Mouse (Mus musculus): Measurements from ENCODE around the gene Cuzd1. TPM values are rescaled to one million over a fixed set of nuclear protein-coding genes. Genes with fewer than 3 reads are reported as not detected.
A peak's percentile ranks its signal among the peaks of the same experiment; 100 is the strongest.

Gene Cuzd1
- polyA plus RNA-seq, 1 experiment from 2014 or later, result not detected

DNA sequence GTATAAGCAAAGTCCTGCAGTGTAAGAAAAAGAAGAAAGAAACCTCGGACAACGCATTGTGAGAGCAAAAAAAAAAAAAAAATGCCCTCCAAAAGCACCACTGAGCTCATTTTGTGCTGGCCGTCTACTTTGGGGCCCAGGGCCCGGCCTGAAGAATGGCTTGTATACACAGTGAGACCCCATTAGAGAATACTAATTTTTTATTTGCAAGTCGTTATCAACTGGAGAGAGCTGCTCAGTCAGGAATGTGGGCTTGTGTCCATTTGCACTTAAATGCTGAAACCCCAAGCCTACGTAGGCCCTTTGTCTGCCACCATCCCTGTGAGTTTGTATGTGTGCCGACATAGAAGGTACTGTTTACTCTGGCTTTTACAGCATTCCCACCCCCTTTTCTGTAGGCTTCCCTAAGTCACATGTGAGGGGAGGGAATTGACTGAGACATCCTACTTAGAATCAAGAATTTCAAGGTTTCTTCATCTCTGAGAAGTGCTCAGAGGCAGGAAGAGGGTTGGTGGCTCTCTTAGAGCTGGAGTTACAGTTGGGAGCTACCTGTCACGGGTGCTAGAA, 15.5 kb upstream of the Cuzd1 start:
- DNase-seq (ENCODE audit: low spot score) (peak; percentile 41), ATAC-seq (peak; percentile 55; the same call in 1 of the 2 replicates)
- Histone ChIP-seq H3K27me3 (replicated peaks; ENCODE audit: control insufficient read depth, insufficient read depth, low read length) (no peaks in the 10 kb centered on the region), H3K36me3 (ENCODE audit: control insufficient read depth, insufficient read depth, low read length) (peaks cover 22% of the 10 kb centered on the region; the same call in 1 of the 2 replicates), H3K9ac (ENCODE audit: low read length) (no peak overlapping the region), H3K9me3 (replicated peaks; ENCODE audit: control insufficient read depth, low read length) (no peaks in the 10 kb centered on the region), H3K27ac (ENCODE audit: low read depth, low read length) (no peak overlapping the region), H3K4me2 (ENCODE audit: low read length) (no peak overlapping the region), H3K4me1 (ENCODE audit: control insufficient read depth, insufficient read depth, low read length) (peaks cover 6% of the 10 kb centered on the region; the same call in 1 of the 2 replicates), H3K4me3 (ENCODE audit: low read depth, low read length) (no peak overlapping the region)
- 22% methylated on average over 8 of the region's 8 CpGs for WGBS

DNA sequence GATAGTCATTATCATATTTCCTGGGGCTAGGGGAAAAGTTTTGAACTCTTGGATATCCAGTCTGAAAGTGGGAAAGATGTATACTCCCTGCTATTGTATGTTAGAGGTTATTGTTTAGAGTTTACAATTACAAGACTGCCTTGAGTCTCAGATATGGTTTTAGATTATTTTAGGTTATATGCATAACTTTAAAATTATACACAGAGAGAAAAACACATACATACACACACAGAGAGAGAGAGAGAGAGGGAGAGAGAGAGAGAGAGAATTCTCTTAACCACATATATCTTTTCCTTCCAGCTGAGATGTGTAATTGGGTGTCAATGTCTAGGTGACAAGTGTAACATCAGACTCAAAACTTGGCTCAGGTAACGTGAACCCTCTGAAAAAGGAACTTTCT, 11.5 kb upstream of the Cuzd1 start, which contains the start of gene Fam24a:
Gene Fam24a, plus strand, starts transcription at position 301 of the 400 bp plus-strand sequence.
- DNase-seq (ENCODE audit: low spot score), result no peak
- Histone ChIP-seq H3K4me2 (ENCODE audit: low read length) (no peak within 1 kb of the TSS), H3K36me3 (ENCODE audit: control insufficient read depth, insufficient read depth, low read length) (no peaks in the 10 kb centered on the region), H3K4me3 (ENCODE audit: low read depth, low read length) (no peak within 1 kb of the TSS), H3K27me3 (replicated peaks; ENCODE audit: control insufficient read depth, insufficient read depth, low read length) (no peaks in the 10 kb centered on the region), H3K9ac (ENCODE audit: low read length) (no peak within 1 kb of the TSS), H3K9me3 (replicated peaks; ENCODE audit: control insufficient read depth, low read length) (no peaks in the 10 kb centered on the region), H3K27ac (ENCODE audit: low read depth, low read length) (no peak within 1 kb of the TSS), H3K4me1 (ENCODE audit: control insufficient read depth, insufficient read depth, low read length) (peaks cover 6% of the 10 kb centered on the region; the same call in 1 of the 2 replicates)
- no peak for ATAC-seq
- WGBS, result 49% methylated on average over 1 of the region's 1 CpGs

DNA sequence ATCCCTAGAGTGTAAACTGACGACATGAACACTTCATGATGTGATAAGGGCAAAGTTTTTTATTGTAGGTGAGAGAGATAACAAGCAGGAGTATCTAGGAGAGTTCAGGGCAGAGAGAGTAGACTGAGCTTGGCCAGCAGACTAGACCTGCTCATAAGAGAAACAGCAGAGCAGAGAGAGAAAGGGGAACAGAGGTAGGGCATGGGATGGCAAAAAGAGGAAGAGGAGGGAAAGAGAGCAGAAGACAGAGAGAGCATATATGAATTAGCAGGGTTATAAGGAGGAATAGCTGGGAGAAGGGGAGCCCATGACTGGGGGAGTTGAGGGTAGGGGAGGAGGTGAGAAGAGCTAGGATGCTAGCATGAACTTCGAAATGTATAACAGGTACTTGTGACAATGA, 9.6 kb upstream of the Cuzd1 start:
- no peak overlapping the region for H3K27ac ChIP-seq (ENCODE audit: low read depth, low read length)
- H3K4me3 ChIP-seq (ENCODE audit: low read depth, low read length), result no peak overlapping the region
- WGBS, result 86% methylated on average over 2 of the region's 2 CpGs
- no peaks in the 10 kb centered on the region for H3K4me1 ChIP-seq (ENCODE audit: control insufficient read depth, insufficient read depth, low read length)
- ATAC-seq (no peak), DNase-seq (ENCODE audit: low spot score) (no peak)
- no peaks in the 10 kb centered on the region for H3K9me3 ChIP-seq (replicated peaks; ENCODE audit: control insufficient read depth, low read length)
- no peaks in the 10 kb centered on the region for H3K36me3 ChIP-seq (ENCODE audit: control insufficient read depth, insufficient read depth, low read length)
- no peaks in the 10 kb centered on the region for H3K27me3 ChIP-seq (replicated peaks; ENCODE audit: control insufficient read depth, insufficient read depth, low read length)
- H3K4me2 ChIP-seq (ENCODE audit: low read length), result no peak overlapping the region
- no peak overlapping the region for H3K9ac ChIP-seq (ENCODE audit: low read length)

DNA sequence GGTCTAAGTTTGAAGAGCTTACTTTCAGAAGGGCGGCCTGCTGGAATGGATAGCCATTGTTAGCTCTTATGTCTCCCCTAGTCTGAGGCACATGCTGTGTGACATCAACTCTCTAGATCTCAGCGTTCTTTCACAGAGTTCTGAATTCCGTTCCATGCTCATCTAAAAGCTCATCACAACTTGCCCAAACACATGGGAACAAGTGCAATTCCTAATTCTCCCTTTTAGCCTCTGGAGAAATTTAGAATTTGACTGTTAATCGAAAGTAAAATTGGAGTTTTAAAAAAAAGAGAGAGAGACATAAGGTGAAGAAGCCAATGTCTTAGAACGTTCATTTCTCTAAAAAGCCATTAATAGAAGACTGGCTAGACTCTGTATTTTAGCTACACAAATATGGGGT, 7.3 kb upstream of the Cuzd1 start, which contains the start of gene Fam24b:
Gene Fam24b, minus strand, starts transcription at position 101 of the 400 bp plus-strand sequence.
- 88% methylated on average over 5 of the region's 5 CpGs for WGBS
- no peak for ATAC-seq
- DNase-seq (ENCODE audit: low spot score), result no peak

DNA sequence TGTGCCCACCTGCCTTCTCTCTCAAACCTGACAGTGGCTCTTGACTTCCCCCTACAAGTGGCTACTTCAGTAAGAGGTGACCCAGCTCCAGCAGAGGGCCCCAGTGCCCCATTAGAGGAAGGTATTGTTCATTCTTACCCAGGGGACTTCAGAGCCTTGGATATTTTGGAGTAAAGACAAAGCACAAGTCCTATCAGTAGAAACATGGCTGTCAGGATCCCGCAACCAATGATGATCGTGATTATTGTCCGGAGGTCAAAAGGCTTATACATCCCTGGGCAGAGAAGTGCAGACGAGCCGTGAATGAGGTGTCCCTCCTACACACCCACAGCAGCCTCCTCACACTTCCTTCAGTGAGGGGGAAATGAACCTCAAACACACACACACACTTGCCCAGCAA, 5.0 kb upstream of the Cuzd1 start:
- H3K36me3 ChIP-seq (ENCODE audit: control insufficient read depth, insufficient read depth, low read length), result no peaks in the 10 kb centered on the region
- no peak overlapping the region for H3K27ac ChIP-seq (ENCODE audit: low read depth, low read length)
- ATAC-seq (no peak), DNase-seq (ENCODE audit: low spot score) (no peak)
- no peaks in the 10 kb centered on the region for H3K27me3 ChIP-seq (replicated peaks; ENCODE audit: control insufficient read depth, insufficient read depth, low read length)
- WGBS, result 87% methylated on average over 5 of the region's 5 CpGs
- no peaks in the 10 kb centered on the region for H3K9me3 ChIP-seq (replicated peaks; ENCODE audit: control insufficient read depth, low read length)
- no peak overlapping the region for H3K4me3 ChIP-seq (ENCODE audit: low read depth, low read length)
- H3K4me2 ChIP-seq (ENCODE audit: low read length), result no peak overlapping the region
- H3K9ac ChIP-seq (ENCODE audit: low read length), result no peak overlapping the region
- no peaks in the 10 kb centered on the region for H3K4me1 ChIP-seq (ENCODE audit: control insufficient read depth, insufficient read depth, low read length)

More for the DNA sequence above, 7.3 kb upstream of the Cuzd1 start, which contains the start of gene Fam24b:
- Histone ChIP-seq H3K27me3 (replicated peaks; ENCODE audit: control insufficient read depth, insufficient read depth, low read length) (no peaks in the 10 kb centered on the region), H3K36me3 (ENCODE audit: control insufficient read depth, insufficient read depth, low read length) (no peaks in the 10 kb centered on the region), H3K4me3 (ENCODE audit: low read depth, low read length) (no peak within 1 kb of the TSS), H3K4me2 (ENCODE audit: low read length) (no peak within 1 kb of the TSS), H3K9me3 (replicated peaks; ENCODE audit: control insufficient read depth, low read length) (no peaks in the 10 kb centered on the region), H3K27ac (ENCODE audit: low read depth, low read length) (no peak within 1 kb of the TSS), H3K4me1 (ENCODE audit: control insufficient read depth, insufficient read depth, low read length) (no peaks in the 10 kb centered on the region), H3K9ac (ENCODE audit: low read length) (no peak within 1 kb of the TSS)

DNA sequence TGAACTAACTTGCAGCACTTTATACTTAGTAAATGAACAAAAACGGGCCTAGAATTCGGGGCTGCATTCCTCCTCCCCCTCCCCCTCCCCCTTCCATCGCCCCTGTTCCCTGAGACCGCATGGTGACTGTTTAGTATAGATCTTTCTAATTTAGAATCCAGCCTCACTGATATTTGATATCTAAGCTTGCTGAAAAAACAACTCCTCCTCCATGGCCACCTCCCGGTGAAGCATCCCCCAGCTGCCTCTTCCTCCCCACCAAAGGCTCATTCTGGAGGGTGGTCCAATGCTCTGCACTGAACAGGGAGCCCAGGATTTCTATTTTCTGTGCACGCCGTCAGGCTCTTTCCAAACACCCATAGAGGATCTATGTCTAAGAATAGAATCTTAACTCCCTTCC, 3.8 kb downstream of the Cuzd1 start:
- Histone ChIP-seq H3K9ac (ENCODE audit: low read length) (no peak overlapping the region), H3K9me3 (replicated peaks; ENCODE audit: control insufficient read depth, low read length) (no peaks in the 10 kb centered on the region), H3K27me3 (replicated peaks; ENCODE audit: control insufficient read depth, insufficient read depth, low read length) (no peaks in the 10 kb centered on the region), H3K36me3 (ENCODE audit: control insufficient read depth, insufficient read depth, low read length) (no peaks in the 10 kb centered on the region), H3K4me2 (ENCODE audit: low read length) (no peak overlapping the region), H3K27ac (ENCODE audit: low read depth, low read length) (no peak overlapping the region), H3K4me1 (ENCODE audit: control insufficient read depth, insufficient read depth, low read length) (no peaks in the 10 kb centered on the region), H3K4me3 (ENCODE audit: low read depth, low read length) (no peak overlapping the region)
- DNase-seq (ENCODE audit: low spot score), result no peak
- 81% methylated on average over 6 of the region's 7 CpGs for WGBS
- ATAC-seq, result no peak

DNA sequence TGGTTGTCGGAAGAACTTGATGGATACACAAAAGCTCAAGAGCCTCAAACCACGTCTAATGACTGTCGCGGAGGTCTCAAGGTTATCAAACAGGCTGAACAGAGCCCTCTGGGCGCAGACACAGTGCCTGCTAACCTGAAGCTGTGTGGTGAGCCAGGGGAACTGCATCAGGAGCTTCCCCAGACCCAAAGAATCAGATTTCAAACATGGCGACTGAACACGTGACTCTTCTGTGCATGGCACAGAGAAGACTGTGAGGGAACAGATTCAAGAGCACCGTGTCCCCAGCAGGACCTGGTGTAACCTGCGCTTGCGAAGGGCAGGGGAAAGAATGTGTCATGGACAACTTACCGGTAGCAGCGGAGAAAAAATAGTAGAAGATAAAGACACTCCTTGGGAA, 4.5 kb downstream of the Cuzd1 start:
- H3K36me3 ChIP-seq (ENCODE audit: control insufficient read depth, insufficient read depth, low read length), result no peaks in the 10 kb centered on the region
- H3K4me2 ChIP-seq (ENCODE audit: low read length), result no peak overlapping the region
- H3K27me3 ChIP-seq (replicated peaks; ENCODE audit: control insufficient read depth, insufficient read depth, low read length), result no peaks in the 10 kb centered on the region
- DNase-seq (ENCODE audit: low spot score) (no peak), ATAC-seq (no peak)
- 78% methylated on average over 12 of the region's 12 CpGs for WGBS
- no peaks in the 10 kb centered on the region for H3K9me3 ChIP-seq (replicated peaks; ENCODE audit: control insufficient read depth, low read length)
- H3K27ac ChIP-seq (ENCODE audit: low read depth, low read length), result no peak overlapping the region
- H3K9ac ChIP-seq (ENCODE audit: low read length), result no peak overlapping the region
- H3K4me1 ChIP-seq (ENCODE audit: control insufficient read depth, insufficient read depth, low read length), result no peaks in the 10 kb centered on the region
- H3K4me3 ChIP-seq (ENCODE audit: low read depth, low read length), result no peak overlapping the region

DNA sequence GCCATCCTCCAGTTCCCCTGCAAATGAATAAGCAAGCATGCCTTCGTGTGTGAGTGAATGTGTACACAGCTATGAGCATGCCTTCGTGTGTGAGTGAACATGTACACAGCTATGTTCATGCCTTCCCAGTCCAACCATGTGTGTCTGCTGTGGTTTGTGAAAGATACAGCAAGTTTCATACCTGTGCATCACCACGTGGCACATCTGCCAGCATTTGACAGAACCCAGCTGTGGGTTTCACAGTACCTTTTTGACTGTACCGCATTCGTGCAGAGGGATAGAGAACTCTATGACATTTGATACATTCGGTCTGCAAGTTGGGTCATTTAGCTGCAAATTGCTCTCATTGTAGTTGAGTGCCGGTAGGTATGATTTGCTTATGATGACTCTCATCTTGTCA, 7.6 kb downstream of the Cuzd1 start:
- H3K36me3 ChIP-seq (ENCODE audit: control insufficient read depth, insufficient read depth, low read length), result no peaks in the 10 kb centered on the region
- DNase-seq (ENCODE audit: low spot score) (no peak), ATAC-seq (no peak)
- WGBS, result 84% methylated on average over 7 of the region's 7 CpGs
- no peak overlapping the region for H3K27ac ChIP-seq (ENCODE audit: low read depth, low read length)
- no peaks in the 10 kb centered on the region for H3K4me1 ChIP-seq (ENCODE audit: control insufficient read depth, insufficient read depth, low read length)
- H3K4me2 ChIP-seq (ENCODE audit: low read length), result no peak overlapping the region
- H3K9me3 ChIP-seq (replicated peaks; ENCODE audit: control insufficient read depth, low read length), result no peaks in the 10 kb centered on the region
- no peak overlapping the region for H3K4me3 ChIP-seq (ENCODE audit: low read depth, low read length)
- H3K9ac ChIP-seq (ENCODE audit: low read length), result no peak overlapping the region
- no peaks in the 10 kb centered on the region for H3K27me3 ChIP-seq (replicated peaks; ENCODE audit: control insufficient read depth, insufficient read depth, low read length)

DNA sequence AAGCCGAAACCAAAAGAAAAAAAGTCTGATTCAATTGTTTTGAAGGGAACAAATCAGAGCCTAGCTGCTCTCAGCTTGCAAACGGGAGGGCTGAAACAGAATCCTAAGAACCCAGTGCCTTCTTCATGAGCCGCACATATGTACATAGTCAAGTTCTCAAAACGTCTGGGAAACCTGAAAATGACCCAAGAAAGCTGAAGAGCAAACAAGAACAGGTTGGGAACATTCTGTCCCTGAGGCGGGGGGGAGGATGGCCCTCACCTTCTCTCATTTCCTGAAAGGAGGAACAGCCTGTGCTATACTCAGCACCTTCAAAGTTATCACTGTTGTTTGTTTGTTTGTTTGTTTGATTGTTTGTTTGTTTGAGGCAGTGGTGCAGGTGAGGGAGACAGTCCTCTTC, 15.4 kb downstream of the Cuzd1 start:
- H3K4me1 ChIP-seq (ENCODE audit: control insufficient read depth, insufficient read depth, low read length), result no peaks in the 10 kb centered on the region
- no peak overlapping the region for H3K9ac ChIP-seq (ENCODE audit: low read length)
- H3K27ac ChIP-seq (ENCODE audit: low read depth, low read length), result no peak overlapping the region
- H3K9me3 ChIP-seq (replicated peaks; ENCODE audit: control insufficient read depth, low read length), result no peaks in the 10 kb centered on the region
- no peak for ATAC-seq
- no peaks in the 10 kb centered on the region for H3K36me3 ChIP-seq (ENCODE audit: control insufficient read depth, insufficient read depth, low read length)
- WGBS, result 82% methylated on average over 5 of the region's 5 CpGs
- no peaks in the 10 kb centered on the region for H3K27me3 ChIP-seq (replicated peaks; ENCODE audit: control insufficient read depth, insufficient read depth, low read length)
- DNase-seq (ENCODE audit: low spot score), result no peak
- H3K4me3 ChIP-seq (ENCODE audit: low read depth, low read length), result no peak overlapping the region
- H3K4me2 ChIP-seq (ENCODE audit: low read length), result no peak overlapping the region

All from forebrain, embryonic 14.5 days (tissue).